Mouse (Mus musculus) C2C12 (cell line): ENCODE data around the gene Arl8b.

Experiments
- CEBPB ChIP-seq: IDR thresholded peaks from one replicate; pipeline ENCODE4 v1.6.1; 2011; ENCODE audit warnings: low read depth, mild to moderate bottlenecking, control low read depth, moderate library complexity
- CTCF ChIP-seq: IDR thresholded peaks from one replicate; pipeline ENCODE4 v1.5.1; 2011; ENCODE audit not compliant: control insufficient read depth, insufficient read depth, insufficient read length
- MAX ChIP-seq: IDR thresholded peaks from one replicate; pipeline ENCODE4 v1.6.1; 2011; ENCODE audit warnings: mild to moderate bottlenecking, control low read depth
- MYOG ChIP-seq: IDR thresholded peaks from one replicate; pipeline ENCODE4 v1.6.1; 2011; ENCODE audit not compliant: control insufficient read depth, insufficient read length; ENCODE audit errors: extremely low read depth
- USF1 ChIP-seq: IDR thresholded peaks from one replicate; pipeline ENCODE4 v1.6.1; 2011; ENCODE audit warnings: low read depth, mild to moderate bottlenecking, control low read depth, moderate library complexity

DNA sequence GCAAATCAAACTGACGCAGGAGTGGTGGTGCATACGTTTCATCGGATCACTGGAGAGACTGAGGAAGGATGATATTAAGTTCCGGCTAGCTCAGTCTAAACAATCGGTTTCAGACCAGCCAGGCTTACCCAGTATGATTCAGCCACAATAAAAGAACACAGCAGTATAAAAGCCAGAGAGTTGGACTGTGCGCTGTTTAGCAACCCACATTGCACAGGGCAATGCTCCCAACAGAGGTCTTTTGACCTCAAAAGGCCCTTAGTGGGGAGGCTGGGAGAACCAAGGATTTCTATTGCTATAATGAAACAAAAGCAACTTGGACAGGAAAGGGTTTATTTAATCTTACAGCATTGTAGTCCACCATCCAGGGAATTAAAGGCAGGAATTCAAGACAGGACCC, 9.4 kb upstream of the Arl8b start:
- TF ChIP-seq MYOG: no peak
- no peak for TF ChIP-seq CEBPB
- no peak for TF ChIP-seq CTCF
- TF ChIP-seq MAX: no peak
- no peak for TF ChIP-seq USF1
